Mouse (Mus musculus) brain, embryonic 14.5 days (tissue): ENCODE data around the gene Lce1a2.
"Not testable (repeated sequence)": the region's sequence is repeated elsewhere in the genome, so short reads cannot be mapped to it uniquely, and the experiment has no call there.

Experiments
- CTCF ChIP-seq: fragments of 200-500 bp; IDR thresholded peaks from 2 replicates; pipeline ENCODE4 v1.5.1; 2012; ENCODE audit warnings: inconsistent platforms, mild to moderate bottlenecking, moderate library complexity, borderline replicate concordance; ENCODE audit not compliant: insufficient read depth, insufficient read length; ENCODE audit errors: extremely low read depth
- POLR2A ChIP-seq: fragments of 200-500 bp; IDR thresholded peaks from 2 replicates; pipeline ENCODE4 v1.6.1; 2012; ENCODE audit warnings: mild to moderate bottlenecking, inconsistent platforms, borderline replicate concordance; ENCODE audit not compliant: poor library complexity, insufficient read depth, insufficient read length, severe bottlenecking; ENCODE audit errors: extremely low read depth

DNA sequence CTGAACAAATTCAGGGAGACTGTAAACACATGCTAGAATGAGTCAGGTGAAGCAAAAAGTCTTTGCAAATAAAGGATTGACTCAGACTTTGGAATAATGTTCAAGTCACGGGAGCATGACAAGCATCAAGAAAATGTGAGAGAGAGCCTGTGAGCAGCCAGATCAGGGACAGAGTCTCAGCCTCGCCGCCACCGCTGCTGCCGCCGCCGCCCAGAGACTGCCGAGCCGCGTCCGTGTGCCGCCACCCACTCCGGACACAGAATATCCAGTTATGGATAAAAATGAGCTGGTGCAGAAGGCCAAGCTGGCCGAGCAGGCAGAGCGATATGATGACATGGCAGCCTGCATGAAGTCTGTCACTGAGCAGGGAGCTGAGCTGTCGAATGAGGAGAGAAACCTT, 19.0 kb upstream of the Lce1a2 start:
- not testable (repeated sequence) for TF ChIP-seq CTCF, POLR2A
